Mouse (Mus musculus) G1E (cell line): ENCODE results near the gene Wfdc12. TPM values are rescaled to one million over a fixed set of nuclear protein-coding genes. Genes with fewer than 3 reads are reported as not detected.

ENCODE experiments used
- ATAC-seq: 2 replicates; pipeline ENCODE4 v1.8.0; 2016; ENCODE audit warnings: mild to moderate bottlenecking; ENCODE audit not compliant: insufficient number of reproducible peaks, poor library complexity, low FRiP score, severe bottlenecking; ENCODE audit errors: extremely low read depth
- DNase-seq: peaks from one replicate; pipeline ENCODE4 v3.0.0; 2012; ENCODE audit warnings: low spot score
- H3K27me3 ChIP-seq: 2 replicates; pipeline ENCODE4 v1.6.1; 2012; ENCODE audit warnings: mild to moderate bottlenecking, low read length, inconsistent platforms; ENCODE audit not compliant: insufficient read depth
- H3K36me3 ChIP-seq: replicated peaks from 2 replicates; pipeline ENCODE3; 2012; ENCODE audit warnings: mild to moderate bottlenecking, inconsistent platforms
- H3K4me1 ChIP-seq: 2 replicates; pipeline ENCODE4 v1.6.1; 2012; ENCODE audit warnings: low read depth, low read length, inconsistent platforms, mixed read lengths; ENCODE audit not compliant: insufficient read depth
- H3K4me3 ChIP-seq: 2 replicates; pipeline ENCODE4 v1.5.1; 2012; ENCODE audit warnings: low read depth, mild to moderate bottlenecking, inconsistent platforms, low read length, moderate library complexity, mixed read lengths
- H3K9me3 ChIP-seq: replicated peaks from 2 replicates; pipeline ENCODE4 v1.6.1; 2012; ENCODE audit warnings: inconsistent platforms
- CTCF ChIP-seq: IDR thresholded peaks from 2 replicates; pipeline ENCODE4 v1.5.1; 2012; ENCODE audit warnings: low read depth, low read length, inconsistent platforms, mixed read lengths
- GATA1 ChIP-seq: IDR thresholded peaks from 2 replicates; pipeline ENCODE4 v1.6.1; 2012; ENCODE audit warnings: borderline replicate concordance, low read length, inconsistent platforms, mixed read lengths
- GATA2 ChIP-seq: IDR thresholded peaks from 2 replicates; pipeline ENCODE4 v1.6.1; 2012; ENCODE audit warnings: low read depth, low read length, inconsistent platforms, borderline replicate concordance
- POLR2AphosphoS5 ChIP-seq: IDR thresholded peaks from 2 replicates; pipeline ENCODE4 v1.6.1; 2012; ENCODE audit warnings: low read depth, low read length, inconsistent platforms; ENCODE audit not compliant: insufficient replicate concordance
- TAL1 ChIP-seq: conservative IDR thresholded peaks from 2 replicates; pipeline ENCODE4 v1.6.1; 2012; ENCODE audit warnings: low read depth, low read length, inconsistent platforms, mixed read lengths
- polyA plus RNA-seq: library from polyadenylated mRNA; stranded (reverse); fragments of >175 nt; gene quantifications from 2 replicates; pipeline ENCODE4 v1.2.3, GENCODE M21; 2012
- total RNA-seq, 2 experiments: library from RNA; stranded (forward) in 1 of 2; stranded (reverse) in 1 of 2; fragments of 200-1000 nt in 1 of 2; fragments of >200 nt in 1 of 2; fragmentation: Nextera tagmentation in 1 of 2; gene quantifications; 2 replicates each; pipeline ENCODE4 v1.2.3; 2014 to 2017

Wfdc12 gene
- total RNA-seq (2014; fragmentation: Nextera tagmentation) (not detected in 2 replicates), total RNA-seq (2017) (not detected in 2 replicates), polyA plus RNA-seq (not detected in 2 replicates)

DNA sequence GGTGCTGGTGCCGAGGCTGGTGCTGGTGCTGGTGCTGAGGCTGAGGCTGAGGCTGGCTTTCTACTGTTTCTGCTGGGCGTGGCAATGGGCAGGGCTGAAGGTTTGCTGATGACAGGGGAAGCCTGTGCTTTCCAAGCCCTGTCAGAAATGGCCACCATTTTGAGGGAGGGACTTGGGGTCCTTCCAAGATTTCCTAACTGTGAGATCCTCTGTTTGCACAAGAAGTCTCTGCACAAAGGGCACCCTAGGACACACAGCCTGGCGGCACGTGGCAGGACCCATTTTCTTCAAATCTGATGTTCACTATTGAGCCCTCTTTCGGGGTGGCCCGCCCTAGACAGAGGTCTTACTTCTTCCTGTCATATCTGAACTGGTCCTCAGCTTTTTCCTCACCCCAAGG, at the start of gene Wfdc12:
Gene Wfdc12 (minus strand): TSS at position 33 of the 400 bp plus-strand sequence.
- H3K4me1 ChIP-seq = no peaks in the 10 kb centered on the region
- ATAC-seq (no peak), DNase-seq (no peak)
- no peak within 1 kb of the TSS for H3K4me3 ChIP-seq
- H3K27me3 ChIP-seq = peaks cover 3% of the 10 kb centered on the region; the same call in 1 of the 2 replicates
- no peaks in the 10 kb centered on the region for H3K9me3 ChIP-seq
- TF ChIP-seq POLR2AphosphoS5 (no peak), GATA2 (no peak), GATA1 (no peak), TAL1 (no peak), CTCF (no peak)
- H3K36me3 ChIP-seq = no peaks in the 10 kb centered on the region

DNA sequence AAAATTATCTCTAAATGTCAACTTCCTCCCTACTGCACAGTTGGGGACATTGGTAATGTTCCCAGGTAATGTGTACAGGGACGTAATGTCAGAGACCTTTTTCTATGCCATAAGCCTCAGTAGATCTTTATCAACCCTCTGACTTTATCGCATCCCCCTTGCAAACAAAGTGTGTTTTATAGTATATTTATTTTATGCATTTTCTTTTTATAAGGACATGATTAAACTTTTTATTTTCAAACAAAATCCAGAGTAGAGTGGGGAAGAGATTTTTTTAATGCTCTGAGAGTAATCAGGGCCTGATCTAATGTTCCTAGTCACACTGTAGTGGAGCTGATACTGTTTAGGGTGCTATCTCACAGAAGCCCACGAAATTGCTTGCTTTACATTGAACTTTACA, 48.0 kb upstream of the Wfdc12 start, which contains the start of gene Svs2:
Gene Svs2 (minus strand): TSS at position 101 of the 400 bp plus-strand sequence.
- Histone ChIP-seq H3K36me3 (no peaks in the 10 kb centered on the region), H3K4me1 (no peaks in the 10 kb centered on the region), H3K9me3 (no peaks in the 10 kb centered on the region), H3K27me3 (no peaks in the 10 kb centered on the region), H3K4me3 (no peak within 1 kb of the TSS)
- ATAC-seq (no peak), DNase-seq (no peak)
- TF ChIP-seq GATA2 (no peak), POLR2AphosphoS5 (no peak), TAL1 (no peak), GATA1 (no peak), CTCF (no peak)

- Histone ChIP-seq H3K4me1 (no peaks in the 10 kb centered on the region), H3K4me3 (no peak overlapping the region), H3K36me3 (no peaks in the 10 kb centered on the region), H3K27me3 (no peaks in the 10 kb centered on the region), H3K9me3 (no peaks in the 10 kb centered on the region)
- TF ChIP-seq POLR2AphosphoS5 (no peak), CTCF (no peak), GATA1 (no peak), TAL1 (no peak), GATA2 (no peak)
- DNase-seq (no peak), ATAC-seq (no peak)
Measured at GRCm38 (mm10) chr2:164232671-164233070, 42.3 kb upstream of the Wfdc12 start.

DNA sequence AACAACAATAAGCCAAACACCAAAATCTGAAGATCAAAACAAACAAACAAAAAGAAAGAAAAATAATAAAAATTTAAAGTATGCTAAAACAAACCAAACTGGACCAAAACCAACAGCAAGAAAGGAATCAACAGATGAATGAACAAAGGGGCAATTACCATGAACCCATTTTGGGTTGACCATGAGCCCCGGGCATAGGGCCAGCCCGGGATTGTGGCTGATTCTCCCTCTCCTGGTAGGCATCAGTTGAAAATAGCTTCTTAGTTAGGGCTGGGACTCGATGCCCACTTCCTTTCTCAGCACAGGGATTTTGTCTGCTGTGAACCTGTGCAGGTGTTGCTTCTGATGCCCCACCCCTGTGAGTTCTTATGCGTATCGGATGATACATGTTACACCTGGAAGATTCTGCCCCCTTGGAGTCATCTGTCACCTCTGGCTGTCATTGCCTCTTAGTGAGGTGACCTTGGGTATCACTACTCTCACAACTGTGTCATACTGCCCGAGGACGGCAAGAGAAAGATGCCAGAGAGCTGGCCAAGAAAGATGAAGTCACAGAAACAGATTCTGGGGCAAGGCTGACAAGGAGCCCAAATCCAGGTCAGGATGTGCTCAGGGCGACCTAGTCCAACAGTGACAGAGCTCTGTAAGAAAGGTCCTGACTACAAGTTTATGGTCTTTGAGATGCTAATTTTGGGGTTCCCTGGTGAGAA, 38.1 kb upstream of the Wfdc12 start:
- TF ChIP-seq POLR2AphosphoS5 (no peak), GATA1 (no peak), TAL1 (no peak), CTCF (no peak), GATA2 (no peak)
- no peak overlapping the region for H3K4me3 ChIP-seq
- ATAC-seq (no peak), DNase-seq (no peak)
- no peaks in the 10 kb centered on the region for H3K4me1 ChIP-seq
- no peaks in the 10 kb centered on the region for H3K9me3 ChIP-seq
- H3K27me3 ChIP-seq = no peaks in the 10 kb centered on the region
- H3K36me3 ChIP-seq = no peaks in the 10 kb centered on the region

GRCm38 (mm10) chr2:164221522-164221921, 31.1 kb upstream of the Wfdc12 start, which contains the start of gene Wfdc15b:
Gene Wfdc15b, minus strand, starts transcription at chr2:164221660.
- Histone ChIP-seq H3K36me3 (no peaks in the 10 kb centered on the region), H3K4me1 (no peaks in the 10 kb centered on the region), H3K9me3 (no peaks in the 10 kb centered on the region), H3K27me3 (no peaks in the 10 kb centered on the region), H3K4me3 (no peak within 1 kb of the TSS)
- ATAC-seq (no peak), DNase-seq (no peak)
- TF ChIP-seq TAL1 (no peak), POLR2AphosphoS5 (no peak), CTCF (no peak), GATA1 (no peak), GATA2 (no peak)

DNA sequence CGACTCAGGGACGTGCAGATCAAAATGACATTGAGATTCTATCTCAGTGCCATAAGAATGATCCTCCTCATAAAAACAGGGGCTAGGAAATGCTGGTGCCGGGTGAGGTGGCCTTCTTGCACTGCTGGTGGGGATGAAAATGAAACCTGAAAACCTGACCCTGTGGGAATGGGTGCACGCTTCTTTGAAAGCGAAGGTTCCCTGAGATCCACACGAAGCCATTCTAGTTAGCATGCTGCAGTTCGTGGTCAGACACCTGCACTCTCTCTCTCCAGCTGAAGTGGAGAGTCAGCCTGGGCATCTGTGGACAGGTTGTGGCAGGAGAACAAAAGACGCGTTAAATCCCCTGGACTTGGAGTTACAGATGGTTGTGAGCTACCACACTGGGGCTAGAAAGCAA, 28.9 kb upstream of the Wfdc12 start:
- H3K36me3 ChIP-seq = no peaks in the 10 kb centered on the region
- ATAC-seq (no peak), DNase-seq (no peak)
- no peaks in the 10 kb centered on the region for H3K4me1 ChIP-seq
- TF ChIP-seq TAL1 = no peak
- no peak for TF ChIP-seq GATA2
- TF ChIP-seq CTCF = no peak
- TF ChIP-seq POLR2AphosphoS5 = no peak
- no peak for TF ChIP-seq GATA1
- H3K9me3 ChIP-seq = no peaks in the 10 kb centered on the region
- no peak overlapping the region for H3K4me3 ChIP-seq
- 0 out of 2 replicates have a peak, but pooled peaks cover 3% of the 10 kb centered on the region for H3K27me3 ChIP-seq
